Mouse (Mus musculus) ES-E14 (cell line): ENCODE results near the gene Arhgef40.

Source experiments
- MAFK ChIP-seq: IDR thresholded peaks from 2 replicates; pipeline ENCODE4 v1.6.1; 2014; ENCODE audit warnings: mild to moderate bottlenecking, low read depth, low read length, inconsistent platforms; ENCODE audit not compliant: insufficient read depth
- ZC3H11A ChIP-seq: IDR thresholded peaks from 2 replicates; pipeline ENCODE4 v1.6.1; 2012; ENCODE audit warnings: low read depth, mild to moderate bottlenecking, inconsistent platforms, low read length, borderline replicate concordance

DNA sequence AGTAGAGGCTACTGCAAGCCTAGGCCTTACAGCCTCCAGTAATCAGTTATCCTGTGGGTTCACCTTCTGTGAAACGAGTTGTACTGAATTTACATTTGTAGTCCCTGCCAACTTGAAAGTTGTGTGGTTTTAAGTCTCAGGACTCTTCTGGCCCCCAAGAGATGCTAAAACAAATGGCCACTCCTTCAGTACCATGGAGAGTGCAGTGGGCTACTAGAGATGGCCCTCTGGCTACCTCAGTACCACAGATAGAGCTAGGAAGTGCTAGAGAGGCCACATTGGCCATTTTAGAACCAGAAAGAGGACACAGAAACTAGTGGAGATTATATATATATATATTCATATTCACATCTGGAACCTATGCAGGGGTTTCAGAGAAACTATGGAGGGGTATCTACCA, 27.2 kb downstream of the Arhgef40 start:
- no peak for TF ChIP-seq ZC3H11A
- TF ChIP-seq MAFK, result no peak
